9 mouse cellular contexts compared by ENCODE assay signal in the genomic region with DNA sequence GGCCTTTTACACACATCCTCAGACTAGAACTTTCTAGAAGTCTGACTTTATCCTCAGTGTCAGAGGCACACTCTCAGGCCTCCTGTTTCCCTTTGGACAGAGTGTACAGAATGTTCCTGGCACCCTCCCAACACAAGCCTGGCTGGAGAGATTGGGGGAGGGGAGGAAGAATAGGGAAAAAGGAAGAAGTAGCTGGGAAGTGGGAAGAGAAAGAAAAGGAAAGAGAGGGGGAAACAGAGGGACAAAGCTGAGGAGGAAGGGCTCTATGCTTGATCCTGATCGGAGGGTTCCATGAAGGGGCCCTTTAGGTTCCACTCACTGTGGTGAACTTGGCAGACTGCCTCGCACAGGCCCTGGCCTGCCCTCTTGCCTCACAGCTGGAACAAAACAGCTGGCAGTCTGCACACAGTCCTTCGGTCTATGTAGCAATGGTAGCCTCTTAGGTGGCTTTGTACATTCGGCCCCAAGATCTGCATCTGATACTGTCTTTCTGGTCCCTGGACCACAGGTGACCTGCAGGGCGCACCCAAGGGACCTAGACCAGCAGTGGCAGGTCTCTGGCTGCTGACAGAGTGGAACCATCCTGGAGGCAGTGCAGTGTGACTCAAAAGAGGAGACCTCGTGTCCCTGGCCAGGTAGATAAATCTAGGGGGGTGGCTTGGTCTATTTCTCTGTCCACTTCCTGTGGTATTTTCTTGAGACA. TPM values are rescaled to one million over a fixed set of nuclear protein-coding genes. Genes with fewer than 3 reads are reported as not detected.
DNase-seq lines count a peak whose midpoint lies in the region; ATAC-seq and TF ChIP-seq lines count a peak whose summit lies in the region.
"Had no signal": no experiment of that assay in that cellular context is flagged by ENCODE, and none has a peak within 500 bp of the region (broad histone marks: within the 10 kb centered on the region; RNA-seq: fewer than 3 reads in every experiment).

No protein-coding gene starts in this region.

- H3K9ac ChIP-seq in kidney, embryonic 15.5 days, result no peak overlapping the region
- H3K9ac ChIP-seq: midbrain, embryonic 12.5 days had no signal

- no peak for DNase-seq in cerebellum, adult 9-11 months
- peak; percentile 60 to 75 for DNase-seq in right cerebral cortex, postnatal 10 days (ENCODE audit: low spot score in 2 of 2)
- DNase-seq in right cerebral cortex, postnatal 36 days (ENCODE audit: low spot score in 2 of 2), result no peak
- DNase-seq in heart, adult 8-10 months (ENCODE audit: low spot score), result peak; percentile 97
- no peak for DNase-seq in thymus, adult 2 months

- 67% methylated on average over 6 of the region's 6 CpGs for WGBS in kidney, embryonic 15.5 days
- 79% methylated on average over 6 of the region's 6 CpGs for WGBS in thymus, adult 2 months

- TF ChIP-seq CTCF in thymus, adult 2 months (IDR thresholded peaks at IDR 0.05; ENCODE audit: borderline replicate concordance, control insufficient read depth, extremely low read depth, insufficient read depth, low read length, poor library complexity), result no peak

- ATAC-seq in cerebellum, adult (ENCODE audit: insufficient number of reproducible peaks, low FRiP score, low TSS enrichment), result 0 out of 2 replicates have a peak, but pooled peaks have one; percentile 46
- peak; percentile 72; the same call in 1 of the 2 replicates for ATAC-seq in kidney, embryonic 15.5 days (replicated peaks; ENCODE audit: low FRiP score)
- ATAC-seq in megakaryocyte, adult 5-6 weeks (ENCODE audit: poor library complexity, severe bottlenecking), result peak; percentile 30

- no peaks in the 10 kb centered on the region for H3K27me3 ChIP-seq in kidney, embryonic 15.5 days
- H3K27me3 ChIP-seq in thymus, adult 2 months (ENCODE audit: control insufficient read depth, insufficient read depth, low read length), result no peaks in the 10 kb centered on the region
- H3K27me3 ChIP-seq: midbrain, embryonic 12.5 days had no signal

- no peak overlapping the region for H3K4me2 ChIP-seq in kidney, embryonic 15.5 days
- H3K4me2 ChIP-seq: midbrain, embryonic 12.5 days had no signal

- no peak for TF ChIP-seq POLR2A in thymus, adult 2 months (IDR thresholded peaks at IDR 0.05; ENCODE audit: control insufficient read depth, extremely low read depth, insufficient read depth, low read length, poor library complexity)

- H3K4me3 ChIP-seq in kidney, embryonic 15.5 days (replicated peaks), result no peak overlapping the region
- no peak overlapping the region for H3K4me3 ChIP-seq in thymus, adult 2 months (ENCODE audit: control insufficient read depth, insufficient read depth, low read length)
- H3K4me3 ChIP-seq: midbrain, embryonic 12.5 days had no signal

- H3K4me1 ChIP-seq in kidney, embryonic 15.5 days, result peaks cover 17% of the 10 kb centered on the region
- H3K4me1 ChIP-seq in thymus, adult 2 months (replicated peaks; ENCODE audit: control insufficient read depth, insufficient read depth, low read length), result no peaks in the 10 kb centered on the region; the same call in 1 of the 2 replicates

- H3K27ac ChIP-seq in kidney, embryonic 15.5 days, result peak overlapping the region; percentile 54
- H3K27ac ChIP-seq in thymus, adult 2 months (ENCODE audit: control insufficient read depth, insufficient read depth, low read length), result no peak overlapping the region
- H3K27ac ChIP-seq: midbrain, embryonic 12.5 days had no signal

- no peaks in the 10 kb centered on the region for H3K9me3 ChIP-seq in kidney, embryonic 15.5 days (replicated peaks)
- H3K9me3 ChIP-seq: midbrain, embryonic 12.5 days had no signal

- H3K36me3 ChIP-seq in kidney, embryonic 15.5 days, result peaks cover 18% of the 10 kb centered on the region; the same call in 1 of the 2 replicates
- H3K36me3 ChIP-seq in thymus, adult 2 months (ENCODE audit: control insufficient read depth, insufficient read depth, low read length), result no peaks in the 10 kb centered on the region
- H3K36me3 ChIP-seq: midbrain, embryonic 12.5 days had no signal

RNA-seq across cellular contexts. Expression of a gene that starts 22.6 kb away (rescaled TPM):
- 10 to 100 TPM in 3 of 4 experiments, 1 to 10 TPM in 1; 8.3 to 15.0 (median 13.5) TPM for total RNA-seq in heart, adult 8-10 months (2022)
- 2.9 and 3.6 TPM in 2 replicates for polyA plus RNA-seq in kidney, embryonic 15.5 days (2015; fragmentation: Nextera tagmentation; extraction: Ambion mirVana)
- total RNA-seq in megakaryocyte, adult 5-6 weeks (2015), result 1.9 and 3.0 TPM in 2 replicates
- 1.9 and 2.0 TPM in 2 replicates for total RNA-seq in megakaryocyte, adult 5-6 weeks (2017)
- 3.3 and 3.4 TPM in 2 replicates for polyA plus RNA-seq in thymus, adult 2 months (2012; rRNA removed)

RNA-seq across cellular contexts. Expression of a gene that starts 22.7 kb away (rescaled TPM):
- 10 to 100 TPM; 18.6 to 20.4 (median 20.0) TPM for total RNA-seq in heart, adult 8-10 months (2022)
- 67.4 and 70.0 TPM in 2 replicates for polyA plus RNA-seq in kidney, embryonic 15.5 days (2015; fragmentation: Nextera tagmentation; extraction: Ambion mirVana)
- total RNA-seq in megakaryocyte, adult 5-6 weeks (2015), result 31.4 and 37.5 TPM in 2 replicates
- 29.1 and 30.8 TPM in 2 replicates for total RNA-seq in megakaryocyte, adult 5-6 weeks (2017)
- 200 and 203 TPM in 2 replicates for polyA plus RNA-seq in thymus, adult 2 months (2012; rRNA removed)

RNA-seq across cellular contexts. Expression of a gene that starts 37.9 kb away (rescaled TPM):
- 10 to 100 TPM; 41.5 to 53.3 (median 44.4) TPM for total RNA-seq in heart, adult 8-10 months (2022)
- 132 and 141 TPM in 2 replicates for polyA plus RNA-seq in kidney, embryonic 15.5 days (2015; fragmentation: Nextera tagmentation; extraction: Ambion mirVana)
- 67.5 and 71.0 TPM in 2 replicates for total RNA-seq in megakaryocyte, adult 5-6 weeks (2015)
- 90.9 and 102 TPM in 2 replicates for total RNA-seq in megakaryocyte, adult 5-6 weeks (2017)
- 90.3 and 104 TPM in 2 replicates for polyA plus RNA-seq in thymus, adult 2 months (2012; rRNA removed)

RNA-seq across cellular contexts. Expression of a gene that starts 57.9 kb away (rescaled TPM):
- total RNA-seq in heart, adult 8-10 months (2022), result 1 to 10 TPM; 4.2 to 5.4 (median 4.9) TPM
- polyA plus RNA-seq in kidney, embryonic 15.5 days (2015; fragmentation: Nextera tagmentation; extraction: Ambion mirVana), result 10.1 and 11.8 TPM in 2 replicates
- total RNA-seq in megakaryocyte, adult 5-6 weeks (2015), result 1.8 and 2.5 TPM in 2 replicates
- total RNA-seq in megakaryocyte, adult 5-6 weeks (2017), result 2.4 and 2.9 TPM in 2 replicates
- polyA plus RNA-seq in thymus, adult 2 months (2012; rRNA removed), result 7.1 and 7.7 TPM in 2 replicates

Comparison
In these comparisons a context has a peak if more than half of its experiments do, and no peak if none do; other contexts are left out.
1. DNase-seq: peak in right cerebral cortex, postnatal 10 days (2 of 2) and heart, adult 8-10 months (single experiment); none in cerebellum, adult 9-11 months (single experiment), right cerebral cortex, postnatal 36 days (0 of 2) and thymus, adult 2 months (single experiment).
2. Peak in every context shown above with its lines, with median percentiles within 50 percentile points of each other: ATAC-seq.